Mouse (Mus musculus) frontal cortex, adult (tissue): ENCODE results near the gene Rnf180.
"Not testable (repeated sequence)": the region's sequence is repeated elsewhere in the genome, so short reads cannot be mapped to it uniquely, and the experiment has no call there.

ENCODE experiments used
- ATAC-seq: cut with Nextera tagmentation; 2 replicates; pipeline ENCODE4 v1.9.2; 2017; ENCODE audit warnings: mild to moderate bottlenecking, moderate library complexity, mixed read lengths; ENCODE audit not compliant: low TSS enrichment

Gene Rnf180

DNA sequence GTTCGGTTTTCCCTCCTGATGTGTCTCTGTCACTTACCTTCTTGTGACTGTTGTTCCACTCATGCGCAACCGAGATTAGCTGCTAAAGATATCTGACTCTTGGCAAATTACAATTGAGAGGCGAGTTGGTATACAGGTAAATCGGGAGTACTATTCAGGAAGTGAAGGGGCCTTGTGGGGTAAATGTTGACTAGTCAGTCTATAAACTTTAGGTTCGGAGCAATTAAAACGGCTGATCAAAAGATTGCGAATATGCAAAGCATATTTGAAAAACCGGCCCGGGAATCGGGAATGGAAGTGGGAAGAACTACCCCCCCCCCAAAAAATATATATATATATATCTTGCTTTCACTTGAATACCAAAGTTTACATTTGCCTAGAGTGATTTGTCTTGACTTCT is at the start of gene Rnf180:
Gene Rnf180, minus strand, starts transcription at position 101 of the 400 bp plus-strand sequence.
- no peak for ATAC-seq

DNA sequence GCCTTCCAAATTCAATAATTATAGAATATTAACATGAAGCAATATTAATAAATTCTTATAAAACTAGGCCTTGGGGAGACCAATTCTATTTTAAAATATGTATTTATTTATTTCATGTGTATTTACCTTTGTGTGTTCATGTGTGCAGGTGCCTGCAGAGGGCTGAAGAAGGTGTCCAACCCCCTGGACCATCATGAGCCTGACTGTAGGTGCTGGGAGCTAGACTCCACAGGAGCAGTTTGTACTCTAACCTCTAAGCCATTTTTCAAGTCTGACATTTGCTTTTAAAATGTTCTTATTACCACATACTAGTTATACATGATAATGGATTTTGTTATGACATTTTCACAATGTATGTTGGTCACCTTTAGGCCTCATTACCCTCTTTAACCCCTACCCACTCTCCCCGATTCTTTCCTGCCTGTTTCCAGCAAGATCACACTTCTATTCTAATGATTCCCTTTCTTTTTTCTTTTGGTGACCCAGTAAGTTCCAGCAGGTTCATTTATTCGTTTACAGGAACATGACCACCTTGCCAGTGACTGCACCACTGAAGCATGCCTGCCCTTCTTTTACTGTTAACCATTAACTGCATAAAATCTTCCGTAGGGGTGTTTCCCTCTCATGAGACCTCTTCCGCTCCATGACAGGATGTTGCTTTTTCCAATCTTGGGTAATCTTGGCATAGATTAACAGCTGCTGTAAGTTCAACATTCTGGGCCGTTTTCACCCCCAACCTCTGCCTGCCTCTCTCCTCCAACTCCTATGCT is 36.8 kb upstream of the Rnf180 start:
- no peak for ATAC-seq

DNA sequence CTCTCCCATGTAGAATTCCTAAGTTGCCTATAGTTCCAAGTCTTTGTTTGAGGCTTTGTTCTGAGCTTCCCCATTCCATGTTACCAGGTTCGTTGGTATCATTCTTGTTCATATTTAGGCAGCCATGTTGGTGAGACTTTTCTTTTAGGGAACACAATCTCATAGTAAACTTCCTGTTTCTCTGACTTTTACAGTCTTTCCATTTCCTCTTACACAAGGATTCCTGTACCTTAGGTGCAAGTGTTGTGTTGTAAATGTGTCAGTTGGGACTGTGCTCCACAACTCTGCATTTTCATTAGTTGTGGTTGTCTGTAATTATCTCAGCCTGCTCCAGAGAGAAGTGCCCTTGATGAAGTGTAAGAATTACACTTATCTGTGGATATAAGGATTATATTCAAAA is 32.3 kb upstream of the Rnf180 start:
- no peak for ATAC-seq

DNA sequence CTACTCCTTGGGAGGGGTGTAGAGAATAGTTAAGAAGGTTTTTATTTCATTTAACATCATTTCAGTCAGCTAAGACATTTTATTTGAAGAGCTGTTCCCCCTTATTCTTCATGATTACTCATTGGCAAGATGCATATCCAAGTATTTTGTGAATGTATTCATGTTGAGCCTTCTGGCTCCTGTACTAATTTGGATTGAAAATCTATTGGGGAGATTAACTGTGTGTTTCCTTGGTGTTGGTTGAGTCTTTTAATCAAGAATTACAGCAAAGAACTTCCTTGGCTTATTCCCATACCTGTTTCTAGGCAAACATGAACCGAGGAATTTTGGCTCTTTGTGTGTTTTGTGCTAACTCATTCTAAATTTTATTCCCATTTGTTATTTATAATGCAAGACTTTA is 22.3 kb upstream of the Rnf180 start:
- no peak; the same call in 1 of the 2 replicates for ATAC-seq

DNA sequence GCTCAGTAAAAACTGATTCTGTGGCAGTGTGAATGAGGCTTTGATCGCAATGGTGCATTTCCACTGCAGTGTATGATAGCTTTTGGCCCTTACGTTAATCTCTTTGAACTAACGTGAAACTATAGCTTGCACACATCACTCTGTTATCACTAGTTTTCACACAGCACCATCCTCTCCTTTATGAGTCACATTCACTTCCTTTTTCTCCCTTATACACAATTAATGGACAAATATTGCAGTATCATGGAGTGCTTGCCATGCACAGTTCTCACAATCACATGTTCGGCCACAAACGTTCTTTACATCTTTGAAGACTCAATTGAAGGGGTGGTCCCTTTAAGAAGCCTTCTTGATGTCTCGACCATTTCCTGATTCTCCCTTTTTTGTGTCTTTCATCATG is 21.4 kb upstream of the Rnf180 start:
- ATAC-seq = no peak

DNA sequence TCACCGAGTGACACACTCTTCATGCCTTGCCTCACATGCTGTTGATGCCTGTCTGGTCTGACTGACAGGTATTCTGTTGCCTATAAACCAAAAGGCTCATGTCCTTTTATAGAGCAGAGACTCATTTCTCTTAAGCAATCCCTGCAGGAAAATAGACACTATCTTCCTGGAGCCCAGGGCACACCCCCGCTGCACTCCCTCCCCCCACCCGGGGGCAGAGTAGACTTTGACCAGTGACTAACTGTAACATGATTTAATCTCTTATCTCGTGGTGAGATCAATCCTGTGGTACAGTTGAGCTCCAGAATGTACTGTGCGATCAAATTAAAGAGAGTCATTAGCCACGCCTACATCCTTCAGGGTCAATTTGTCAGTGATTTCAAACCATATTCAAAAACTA is 18.1 kb upstream of the Rnf180 start:
- no peak for ATAC-seq

DNA sequence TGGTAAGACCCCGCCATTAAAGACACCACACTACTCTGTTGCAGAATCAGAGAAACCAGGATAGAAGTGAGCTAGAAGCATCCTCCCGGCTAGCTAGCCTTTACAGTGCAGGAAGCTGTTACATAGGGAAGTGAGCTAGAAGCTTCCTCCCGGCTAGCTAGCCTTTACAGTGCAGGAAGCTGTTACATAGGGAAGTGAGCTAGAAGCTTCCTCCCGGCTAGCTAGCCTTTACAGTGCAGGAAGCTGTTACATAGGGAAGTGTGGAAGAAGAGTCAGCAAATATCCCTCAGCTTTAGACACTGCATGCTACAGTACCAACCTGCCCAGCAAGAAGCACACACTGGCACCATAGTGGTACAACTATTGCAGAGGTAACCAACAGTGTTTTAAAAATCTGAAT is 15.9 kb upstream of the Rnf180 start:
- not testable (repeated sequence) for ATAC-seq

DNA sequence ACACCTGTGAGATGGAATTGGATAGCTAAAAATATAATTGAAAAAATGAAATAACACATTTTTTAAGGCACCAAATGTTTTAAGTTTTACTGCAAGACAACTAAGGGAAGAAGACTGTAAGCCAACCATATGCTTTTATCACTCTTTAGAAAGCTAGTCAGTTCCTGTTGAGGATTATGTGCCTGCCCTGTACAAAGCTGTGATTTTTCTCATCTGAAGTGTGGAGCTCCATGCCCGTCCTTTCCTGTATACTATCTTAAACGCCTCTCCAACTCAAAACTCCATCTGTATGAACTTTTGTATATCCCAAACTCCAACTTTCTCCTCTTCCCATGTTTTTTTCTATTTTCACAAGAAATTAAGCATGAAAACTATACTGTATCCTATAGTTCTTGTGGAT is 10.9 kb upstream of the Rnf180 start:
- ATAC-seq = peak; percentile 74; the same call in 1 of the 2 replicates

DNA sequence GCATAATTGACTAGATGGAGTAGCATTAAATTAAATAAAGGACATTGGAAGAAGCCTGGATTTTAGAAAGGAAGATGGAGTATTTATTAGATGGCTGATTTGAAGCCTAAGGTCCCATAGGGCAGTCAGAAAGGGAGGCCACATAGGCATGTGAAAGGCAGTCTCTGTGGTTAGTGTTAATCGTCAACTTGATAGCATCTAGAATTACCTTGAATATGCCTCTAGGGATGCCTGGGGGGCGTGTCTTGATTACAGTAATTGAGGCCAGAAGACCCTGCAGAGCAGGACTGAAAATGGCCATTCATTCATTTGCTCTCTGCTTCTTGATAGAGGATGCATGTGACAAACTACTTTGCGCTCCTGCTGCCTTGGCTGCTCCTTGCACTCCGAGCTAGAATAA is 9.4 kb upstream of the Rnf180 start:
- no peak for ATAC-seq

DNA sequence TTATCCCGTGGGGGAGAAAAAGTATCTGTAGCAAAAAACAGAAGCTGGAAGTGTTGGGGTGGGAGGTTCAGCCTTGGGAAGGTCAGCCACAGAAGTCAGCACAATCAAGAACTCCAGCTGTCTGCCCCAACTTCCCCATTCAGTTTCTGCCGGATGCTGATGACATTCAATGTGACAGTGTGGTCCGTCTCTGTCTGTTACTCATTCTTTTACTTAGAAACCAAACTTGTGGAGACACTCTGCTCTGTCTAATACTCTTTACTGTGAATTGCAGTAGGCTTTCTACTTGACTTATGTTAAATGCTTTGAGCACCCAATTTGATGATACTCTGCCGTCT is 5.4 kb upstream of the Rnf180 start:
- ATAC-seq = no peak

DNA sequence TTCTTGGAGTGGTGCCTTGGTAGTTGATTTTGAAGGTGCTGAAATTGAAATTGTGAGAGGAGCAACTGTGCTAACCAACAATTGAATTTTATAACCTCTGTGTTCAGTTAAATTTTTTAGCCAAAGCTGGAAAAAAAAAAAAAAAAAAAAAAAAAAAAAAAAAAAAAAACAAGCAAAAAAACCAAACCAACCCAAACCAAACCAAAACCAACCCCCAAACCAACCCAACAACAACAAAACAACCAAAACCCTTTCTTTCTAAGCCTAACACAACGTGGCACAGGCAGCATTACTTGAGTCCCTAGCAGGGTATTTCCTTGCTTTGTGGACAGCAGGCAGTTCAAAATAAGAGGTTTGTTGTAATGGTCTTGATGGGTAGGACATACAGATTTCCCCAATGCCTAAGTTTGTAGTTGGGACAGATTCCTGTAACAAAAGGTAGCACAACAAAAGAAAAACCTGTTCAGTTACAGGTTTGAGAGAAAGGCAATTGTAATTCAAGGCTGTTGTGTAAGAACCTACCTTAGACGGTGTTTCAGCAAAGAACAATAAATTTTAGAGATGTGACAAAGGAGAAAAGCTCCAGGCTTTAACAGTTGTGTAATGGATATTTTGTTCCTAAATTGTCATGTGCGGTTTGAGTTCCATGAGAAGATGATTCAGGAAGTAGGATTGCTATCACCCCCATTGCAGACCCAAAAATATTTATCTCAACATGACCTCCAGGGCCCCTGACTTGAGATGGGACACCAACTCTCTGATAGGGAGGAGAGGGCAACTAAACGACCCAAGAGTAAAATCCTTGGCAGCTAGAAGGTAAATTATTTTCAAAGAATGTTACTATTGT is 4.8 kb upstream of the Rnf180 start:
- no peak for ATAC-seq

DNA sequence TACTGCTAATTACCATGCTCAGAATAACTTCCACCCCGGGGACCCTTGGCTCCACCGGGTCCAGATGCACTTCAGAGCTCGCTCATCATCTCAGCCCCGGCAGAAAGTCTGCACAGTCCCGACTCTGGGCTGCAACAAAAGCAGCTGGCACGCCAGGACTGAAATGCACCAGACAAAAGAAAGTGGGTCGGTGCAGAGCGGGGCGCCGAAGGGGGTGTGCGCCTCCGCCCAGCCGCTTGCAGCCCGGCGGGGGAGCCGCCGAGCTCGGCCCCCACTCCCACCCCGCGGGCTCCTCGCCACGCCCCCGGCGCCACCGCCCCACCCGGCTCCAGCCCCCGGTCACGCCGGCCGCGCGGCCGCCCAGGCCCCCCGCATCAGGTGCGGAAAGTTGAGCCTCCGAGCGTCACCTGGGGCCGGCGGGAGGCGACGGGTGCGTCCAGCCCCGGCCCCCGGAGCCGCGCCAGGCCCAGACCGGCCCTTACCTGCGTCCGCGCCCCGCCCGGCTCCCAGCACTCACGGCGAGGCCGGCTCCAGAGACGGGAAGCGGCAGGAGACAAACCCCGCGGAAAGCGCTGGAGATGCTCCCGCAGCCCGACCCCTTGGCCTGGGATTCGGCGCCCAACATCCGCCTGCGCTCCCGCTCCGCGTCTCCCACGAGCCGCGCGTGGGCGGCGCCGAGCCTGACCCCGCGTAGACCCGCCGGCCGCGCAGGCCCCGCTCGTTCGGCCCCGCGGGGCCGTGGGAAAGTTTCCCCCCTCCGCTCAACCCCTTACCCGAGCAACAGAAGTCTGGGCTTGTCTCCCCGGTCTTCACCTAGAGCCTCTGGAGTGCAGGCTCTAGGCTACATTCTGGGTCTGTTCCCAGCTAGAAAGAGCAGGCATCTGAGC is 591 bp downstream of the Rnf180 start:
- ATAC-seq = peak; percentile 77

DNA sequence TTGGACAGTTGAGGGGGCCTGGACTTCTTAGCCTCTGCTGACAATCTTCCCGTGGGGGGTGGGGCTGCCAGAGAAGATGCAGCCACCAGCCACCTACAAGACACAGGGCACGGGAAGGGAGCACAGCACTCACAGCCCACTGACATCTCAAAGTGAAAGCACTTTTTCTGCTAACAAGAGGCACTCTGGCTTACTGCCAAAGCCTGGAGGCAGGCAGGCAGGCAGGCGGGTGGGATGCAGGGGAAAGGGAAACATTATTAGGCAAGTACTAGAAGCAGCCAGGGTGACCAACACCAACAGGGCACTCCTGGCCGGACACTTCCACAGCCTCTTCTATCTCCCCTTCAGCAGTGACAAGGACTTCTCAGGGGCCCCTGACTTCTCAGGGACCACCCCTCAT is 2.8 kb downstream of the Rnf180 start:
- ATAC-seq = 0 out of 2 replicates have a peak, but pooled peaks have one; percentile 28

DNA sequence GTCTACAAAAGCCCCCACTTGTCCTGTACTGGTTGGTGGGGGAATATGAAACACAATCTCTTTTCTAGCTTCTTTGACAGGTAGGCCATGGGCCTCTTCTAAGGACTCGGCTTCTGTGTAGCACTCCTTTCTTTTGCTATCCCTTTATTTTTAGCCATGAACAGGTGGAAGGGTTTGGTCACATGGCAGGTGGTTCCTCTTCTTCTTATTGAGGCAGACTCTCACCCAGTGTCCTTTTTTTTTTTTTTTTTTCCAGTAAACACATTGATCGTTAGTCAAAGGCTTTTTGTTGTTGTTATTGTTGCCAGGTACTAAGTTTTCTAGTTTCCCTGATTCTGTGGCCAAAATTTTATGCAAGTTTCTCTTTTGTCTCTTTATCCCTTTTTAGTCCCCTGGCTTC is 4.0 kb downstream of the Rnf180 start:
- ATAC-seq = no peak

DNA sequence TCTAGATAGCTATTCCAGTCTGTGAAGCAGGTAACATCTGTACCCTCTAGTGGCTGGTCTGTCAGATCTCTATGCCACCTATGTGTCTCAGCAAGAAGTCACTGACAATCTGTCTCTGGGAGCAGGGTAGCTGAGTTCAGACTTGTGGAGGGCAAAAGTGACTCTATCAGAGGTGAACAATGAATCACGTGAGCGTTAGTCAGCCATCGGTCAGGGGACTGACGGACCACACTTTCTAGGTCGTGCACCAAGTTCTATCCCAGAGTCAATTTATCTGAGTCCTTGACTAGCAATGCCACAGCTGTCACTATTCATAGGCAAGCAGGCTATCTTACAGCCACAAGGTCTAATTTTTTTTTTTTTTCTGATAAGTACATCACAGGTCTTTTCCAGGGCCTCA is 4.6 kb downstream of the Rnf180 start:
- no peak for ATAC-seq

DNA sequence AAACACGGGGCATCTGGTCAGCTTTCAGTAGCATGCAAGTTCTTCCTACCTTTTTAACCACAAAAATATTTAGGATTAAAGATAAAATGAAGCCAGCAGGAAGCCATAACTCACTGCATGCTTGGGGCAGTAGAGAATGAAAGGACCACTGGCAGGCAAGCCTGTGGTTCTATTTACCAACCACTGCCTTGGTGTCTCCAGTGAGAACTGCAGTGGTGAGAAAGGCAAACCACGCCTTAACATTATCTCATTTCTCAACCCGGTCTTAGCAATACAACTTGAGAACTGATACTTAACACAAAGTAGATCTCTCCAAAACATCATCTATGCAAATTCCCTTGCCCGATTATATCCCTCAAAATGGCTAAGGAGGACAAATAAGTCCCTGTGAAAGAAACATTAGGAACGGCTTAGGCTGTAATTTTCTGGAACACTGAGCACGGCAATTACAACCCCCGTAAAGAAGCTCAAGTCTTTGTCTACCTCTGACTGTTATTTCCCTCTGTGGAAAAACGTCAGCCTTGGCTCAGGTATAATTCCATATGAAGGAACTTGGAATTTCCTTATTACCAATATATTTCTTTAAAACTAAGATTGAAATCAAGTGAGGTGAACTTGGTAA is 15.1 kb downstream of the Rnf180 start:
- no peak for ATAC-seq

DNA sequence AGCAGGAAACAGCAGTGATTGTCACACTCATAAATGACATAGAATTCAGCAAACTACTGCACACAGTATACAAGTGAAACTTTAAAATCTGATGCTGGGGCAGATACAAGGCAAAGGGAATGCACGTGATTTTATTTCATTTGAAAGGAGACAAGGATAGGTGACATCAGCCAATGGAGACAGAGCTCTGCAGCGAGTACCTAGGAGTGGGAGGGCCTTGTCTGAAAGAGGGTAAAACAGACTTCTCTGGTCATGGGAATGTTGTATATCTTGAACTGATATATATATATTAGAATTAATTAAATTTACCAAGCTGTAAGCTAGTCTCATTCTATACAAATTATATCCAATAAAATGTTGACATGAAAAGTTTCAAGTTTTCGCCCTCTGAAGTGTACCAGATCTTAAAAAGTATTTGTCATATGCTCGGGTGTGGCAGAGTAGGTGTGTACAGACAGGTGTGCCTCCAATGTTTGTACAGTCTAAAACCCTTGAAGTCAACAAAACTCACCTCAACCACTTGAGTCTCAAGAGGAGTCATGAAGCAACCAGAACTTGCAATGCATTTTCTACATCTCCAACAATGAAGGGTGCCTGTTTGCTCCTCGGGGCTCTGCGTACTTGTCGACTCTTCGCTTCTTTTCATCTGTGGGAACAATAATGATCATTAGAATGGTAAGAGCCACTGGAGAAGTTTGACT is 24.1 kb downstream of the Rnf180 start:
- no peak for ATAC-seq

DNA sequence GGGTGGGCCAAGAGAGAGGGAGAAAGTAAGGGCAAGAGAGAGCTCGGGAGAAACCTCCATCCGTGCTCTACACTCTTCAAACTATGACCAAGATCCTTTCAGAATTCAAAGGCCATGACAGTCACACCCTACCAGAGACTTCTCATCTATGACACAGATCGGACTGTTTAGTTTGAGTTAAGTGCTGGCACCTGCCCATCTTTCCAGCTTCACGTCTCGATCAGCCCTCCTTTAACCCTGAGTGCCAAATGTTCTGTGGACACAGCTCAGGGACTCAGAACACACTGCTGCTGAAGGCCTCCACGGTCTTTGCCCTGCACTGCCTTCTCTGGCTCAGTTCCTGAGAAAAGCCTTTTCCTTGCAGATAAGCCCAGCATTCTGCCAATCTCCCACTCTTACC is 27.2 kb downstream of the Rnf180 start:
- no peak for ATAC-seq

DNA sequence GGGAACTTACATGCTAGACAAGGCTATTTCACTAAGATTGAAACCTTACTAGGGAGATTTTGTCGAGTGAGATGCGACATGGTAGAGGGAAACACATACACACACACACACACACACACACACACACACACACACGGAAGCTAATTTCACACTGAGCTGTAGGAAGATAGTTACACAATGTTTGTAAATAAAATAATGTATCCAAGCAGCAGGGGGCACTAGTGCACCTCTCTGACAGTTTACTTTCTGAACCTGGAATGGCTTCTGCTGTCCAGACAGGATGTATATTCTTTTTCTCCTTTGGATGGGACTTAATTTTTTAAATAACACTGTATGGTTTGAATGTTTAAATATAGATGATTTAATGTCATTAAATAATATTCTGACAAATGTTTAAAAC is 27.9 kb downstream of the Rnf180 start:
- peak; percentile 98 for ATAC-seq

DNA sequence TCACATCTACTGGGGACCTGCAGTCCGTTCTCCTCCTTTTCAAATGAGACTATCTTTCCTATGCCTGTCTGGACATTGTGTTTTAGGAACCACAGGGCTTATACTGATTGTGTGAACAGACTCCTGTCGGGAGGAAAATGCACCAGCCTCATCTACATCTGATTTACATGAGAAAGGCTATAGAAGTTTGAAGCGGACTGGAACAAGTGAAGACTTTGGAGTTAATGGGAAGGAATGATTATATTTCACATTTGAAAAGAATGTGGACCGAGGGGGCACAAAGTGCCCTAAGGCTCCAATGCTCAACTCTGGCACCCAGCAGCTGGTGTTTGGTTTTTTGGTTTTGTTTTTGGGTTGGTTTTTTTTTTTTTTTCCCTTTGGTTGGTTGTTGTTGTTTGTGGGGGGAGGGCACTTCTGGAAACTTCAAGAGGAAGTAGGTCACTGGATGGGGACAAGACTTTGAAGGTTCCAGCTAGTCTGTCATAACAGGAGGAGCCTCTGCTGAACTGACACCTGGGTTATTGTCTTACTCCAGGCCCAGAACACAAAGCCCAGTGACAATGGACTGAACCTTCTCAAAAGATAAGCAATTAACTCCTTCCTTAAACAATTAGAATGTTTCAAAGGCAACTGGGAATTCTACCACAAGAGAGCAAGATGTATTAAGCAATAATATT is 37.7 kb downstream of the Rnf180 start:
- ATAC-seq = no peak

DNA sequence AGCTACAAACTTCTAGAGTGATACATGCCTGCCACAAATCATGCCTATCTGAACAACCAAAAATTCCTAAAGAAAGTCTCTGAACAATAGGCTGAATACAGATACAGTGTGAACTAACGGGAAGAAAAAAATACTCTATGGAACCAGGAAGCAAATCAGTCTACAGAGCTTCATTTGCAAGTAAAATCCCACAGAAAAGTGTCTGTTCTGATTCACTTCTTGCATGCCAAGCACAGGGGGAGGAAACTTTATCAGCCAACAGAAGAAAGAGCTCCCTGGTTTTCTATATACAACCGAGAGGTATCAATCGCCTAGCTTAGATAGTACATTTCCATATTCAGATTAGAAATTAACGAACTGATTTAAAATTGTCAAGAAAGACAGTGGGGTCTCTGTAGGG is 43.8 kb downstream of the Rnf180 start:
- peak; percentile 89 for ATAC-seq
